Mouse (Mus musculus): ENCODE results near the gene Fdxr. TPM values are rescaled to one million over a fixed set of nuclear protein-coding genes. Genes with fewer than 3 reads are reported as not detected.

Gene Fdxr
- polyA plus RNA-seq, 1 experiment from 2014 or later, result 15.2 TPM

- H3K27ac ChIP-seq, result no peak overlapping the region
- 93% methylated on average over 10 of the region's 10 CpGs for WGBS
Measured at GRCm38 (mm10) chr11:115219685-115220084, 57.2 kb downstream of the Fdxr start.

GRCm38 (mm10) chr11:115219263-115219662, 57.6 kb downstream of the Fdxr start:
- no peak overlapping the region for H3K4me3 ChIP-seq (replicated peaks; ENCODE audit: low read length)
- peaks cover 26% of the 10 kb centered on the region for H3K4me1 ChIP-seq (replicated peaks; ENCODE audit: control insufficient read depth, insufficient read depth, low read length)
- no peak overlapping the region for H3K27ac ChIP-seq
- H3K9me3 ChIP-seq (ENCODE audit: control insufficient read depth, low read length), result no peaks in the 10 kb centered on the region
- no peak overlapping the region for H3K9ac ChIP-seq
- 83% methylated on average over 9 of the region's 9 CpGs for WGBS
- H3K36me3 ChIP-seq (replicated peaks; ENCODE audit: control insufficient read depth, insufficient read depth), result no peaks in the 10 kb centered on the region
- no peaks in the 10 kb centered on the region for H3K27me3 ChIP-seq (ENCODE audit: control insufficient read depth, insufficient read depth, low read length)
- no peak for ATAC-seq (ENCODE audit: low FRiP score)
- H3K4me2 ChIP-seq (replicated peaks), result no peak overlapping the region
- DNase-seq (ENCODE audit: low spot score), result no peak

More at GRCm38 (mm10) chr11:115219685-115220084, 57.2 kb downstream of the Fdxr start:
- no peaks in the 10 kb centered on the region for H3K36me3 ChIP-seq (replicated peaks; ENCODE audit: control insufficient read depth, insufficient read depth)
- no peak overlapping the region for H3K9ac ChIP-seq
- peaks cover 27% of the 10 kb centered on the region for H3K4me1 ChIP-seq (replicated peaks; ENCODE audit: control insufficient read depth, insufficient read depth, low read length)
- ATAC-seq (ENCODE audit: low FRiP score) (no peak), DNase-seq (ENCODE audit: low spot score) (no peak)
- no peaks in the 10 kb centered on the region for H3K27me3 ChIP-seq (ENCODE audit: control insufficient read depth, insufficient read depth, low read length)
- no peak overlapping the region for H3K4me2 ChIP-seq (replicated peaks)
- H3K4me3 ChIP-seq (replicated peaks; ENCODE audit: low read length), result no peak overlapping the region
- H3K9me3 ChIP-seq (ENCODE audit: control insufficient read depth, low read length), result no peaks in the 10 kb centered on the region

Small RNAs within 50 kb of the gene (microRNA-seq; reads per million reads assigned to microRNA genes)
- gene Gm25837, result not detected

Other genes with a start within 250 kb of the Fdxr start
- gene Cd300ld5, start 239.3 kb downstream of the Fdxr start, polyA plus RNA-seq (2014; fragmentation: Nextera tagmentation; extraction: Ambion mirVana), result not detected in 2 replicates
- gene Cd300ld3, start 228.6 kb downstream of the Fdxr start, polyA plus RNA-seq (2014; fragmentation: Nextera tagmentation; extraction: Ambion mirVana), result not detected in 2 replicates
- 0.16 TPM in 1 of 2 replicates, not detected in the other for gene Cd300e, start 214.9 kb downstream of the Fdxr start, polyA plus RNA-seq (2014; fragmentation: Nextera tagmentation; extraction: Ambion mirVana)
- 0.59 and 0.66 TPM in 2 replicates for gene Rab37, start 185.6 kb downstream of the Fdxr start, polyA plus RNA-seq (2014; fragmentation: Nextera tagmentation; extraction: Ambion mirVana)
- gene Cd300lf, start 143.1 kb downstream of the Fdxr start, polyA plus RNA-seq (2014; fragmentation: Nextera tagmentation; extraction: Ambion mirVana), result not detected in 2 replicates
- 60.5 and 65.9 TPM in 2 replicates for gene Slc9a3r1, start 113.7 kb downstream of the Fdxr start, polyA plus RNA-seq (2014; fragmentation: Nextera tagmentation; extraction: Ambion mirVana)
- gene Tmem104, start 89.6 kb downstream of the Fdxr start, polyA plus RNA-seq (2014; fragmentation: Nextera tagmentation; extraction: Ambion mirVana), result 10.7 and 11.7 TPM in 2 replicates
- gene Nat9, start 89.2 kb downstream of the Fdxr start, polyA plus RNA-seq (2014; fragmentation: Nextera tagmentation; extraction: Ambion mirVana), result 18.2 and 20.0 TPM in 2 replicates
- 0.33 and 0.35 TPM in 2 replicates for gene Grin2c, start 9.8 kb downstream of the Fdxr start, polyA plus RNA-seq (2014; fragmentation: Nextera tagmentation; extraction: Ambion mirVana)
- gene Fads6, start 20.6 kb upstream of the Fdxr start, polyA plus RNA-seq (2014; fragmentation: Nextera tagmentation; extraction: Ambion mirVana), result 1.4 and 1.5 TPM in 2 replicates
- 0.08 and 0.14 TPM in 2 replicates for gene Otop2, start 30.1 kb upstream of the Fdxr start, polyA plus RNA-seq (2014; fragmentation: Nextera tagmentation; extraction: Ambion mirVana)
- 0.15 TPM in 1 of 2 replicates, not detected in the other for gene Ush1g, start 45.0 kb upstream of the Fdxr start, polyA plus RNA-seq (2014; fragmentation: Nextera tagmentation; extraction: Ambion mirVana)
- gene Otop3, start 57.7 kb upstream of the Fdxr start, polyA plus RNA-seq (2014; fragmentation: Nextera tagmentation; extraction: Ambion mirVana), result 1.8 and 1.9 TPM in 2 replicates
- 44.5 and 50.2 TPM in 2 replicates for gene Hid1, start 90.7 kb upstream of the Fdxr start, polyA plus RNA-seq (2014; fragmentation: Nextera tagmentation; extraction: Ambion mirVana)
- 25.7 and 28.5 TPM in 2 replicates for gene Cdr2l, start 104.9 kb upstream of the Fdxr start, polyA plus RNA-seq (2014; fragmentation: Nextera tagmentation; extraction: Ambion mirVana)
- 196 and 222 TPM in 2 replicates for gene Mrpl58, start 126.7 kb upstream of the Fdxr start, polyA plus RNA-seq (2014; fragmentation: Nextera tagmentation; extraction: Ambion mirVana)
- gene Atp5h, start 142.9 kb upstream of the Fdxr start, polyA plus RNA-seq (2014; fragmentation: Nextera tagmentation; extraction: Ambion mirVana), result 897 and 1,000 TPM in 2 replicates
- 31.3 and 32.3 TPM in 2 replicates for gene Kctd2, start 143.1 kb upstream of the Fdxr start, polyA plus RNA-seq (2014; fragmentation: Nextera tagmentation; extraction: Ambion mirVana)
- gene Trim80, start 163.5 kb upstream of the Fdxr start, polyA plus RNA-seq (2014; fragmentation: Nextera tagmentation; extraction: Ambion mirVana), result not detected in 2 replicates
- gene Slc16a5, start 185.4 kb upstream of the Fdxr start, polyA plus RNA-seq (2014; fragmentation: Nextera tagmentation; extraction: Ambion mirVana), result 0.18 TPM in 1 of 2 replicates, not detected in the other
- gene Armc7, start 198.6 kb upstream of the Fdxr start, polyA plus RNA-seq (2014; fragmentation: Nextera tagmentation; extraction: Ambion mirVana), result 14.2 and 14.8 TPM in 2 replicates
- gene Nt5c, start 214.8 kb upstream of the Fdxr start, polyA plus RNA-seq (2014; fragmentation: Nextera tagmentation; extraction: Ambion mirVana), result 85.3 and 98.0 TPM in 2 replicates
- 1,350 and 1,384 TPM in 2 replicates for gene Jpt1, start 237.3 kb upstream of the Fdxr start, polyA plus RNA-seq (2014; fragmentation: Nextera tagmentation; extraction: Ambion mirVana)

Measured in hindbrain, embryonic 14.5 days (tissue).